ENCODE assay signal across 8 mouse cellular contexts in genomic region chr7:110982764-110983163, GRCm38 (mm10). TPM values are rescaled to one million over a fixed set of nuclear protein-coding genes. Genes with fewer than 3 reads are reported as not detected.
DNase-seq lines count a peak whose midpoint lies in the region; ATAC-seq and TF ChIP-seq lines count a peak whose summit lies in the region.

No protein-coding gene starts in this region.

- no peaks in the 10 kb centered on the region for H3K27me3 ChIP-seq in thymus, adult 2 months (ENCODE audit: control insufficient read depth, insufficient read depth, low read length)
- H3K27me3 ChIP-seq in kidney, embryonic 15.5 days = no peaks in the 10 kb centered on the region

- no peak overlapping the region for H3K4me3 ChIP-seq in thymus, adult 2 months (ENCODE audit: control insufficient read depth, insufficient read depth, low read length)
- peak overlapping the region; percentile 34; the same call in 1 of the 2 replicates for H3K4me3 ChIP-seq in kidney, embryonic 15.5 days (replicated peaks)
- no peak overlapping the region for H3K4me3 ChIP-seq in lung, adult 2 months (replicated peaks; ENCODE audit: extremely low read depth, low read depth, low read length)

- H3K27ac ChIP-seq in thymus, adult 2 months (ENCODE audit: control insufficient read depth, insufficient read depth, low read length) = no peak overlapping the region
- peak overlapping the region; percentile 93 for H3K27ac ChIP-seq in kidney, embryonic 15.5 days

- no peak for TF ChIP-seq POLR2A in thymus, adult 2 months (IDR thresholded peaks at IDR 0.05; ENCODE audit: control insufficient read depth, extremely low read depth, insufficient read depth, low read length, poor library complexity)
- no peak for TF ChIP-seq POLR2A in lung, adult 2 months (IDR thresholded peaks at IDR 0.05; ENCODE audit: borderline replicate concordance, extremely low read depth, low read depth, low read length)

- DNase-seq in CD4-positive, CD25-positive, alpha-beta regulatory T cell, adult 2 months (ENCODE audit: low read depth, low spot score) = peak; percentile 49
- DNase-seq in thymus, adult 2 months = peak; percentile 45
- DNase-seq in thymus, postnatal 10 days (ENCODE audit: low spot score in 2 of 2) = no peak
- peak; percentile 38 to 55 for DNase-seq in gastrocnemius, postnatal 4 days (ENCODE audit: low spot score in 2 of 2)
- peak; percentile 24 for DNase-seq in lung, adult 2 months
- DNase-seq in testis, postnatal 10 days (ENCODE audit: low spot score) = peak; percentile 83

- WGBS in thymus, adult 2 months = 71% methylated on average over 4 of the region's 4 CpGs
- WGBS in kidney, embryonic 15.5 days = 52% methylated on average over 4 of the region's 4 CpGs
- 43% methylated on average over 4 of the region's 4 CpGs for WGBS in lung, adult 2 months

- TF ChIP-seq CTCF in thymus, adult 2 months (IDR thresholded peaks at IDR 0.05; ENCODE audit: borderline replicate concordance, control insufficient read depth, extremely low read depth, insufficient read depth, low read length, poor library complexity) = 0 out of 2 replicates have a peak, but pooled peaks have one; percentile 28
- peak; percentile 58 for TF ChIP-seq CTCF in lung, adult 2 months (IDR thresholded peaks at IDR 0.05; ENCODE audit: insufficient read depth, low read length)

- peaks cover 8% of the 10 kb centered on the region for H3K4me1 ChIP-seq in thymus, adult 2 months (replicated peaks; ENCODE audit: control insufficient read depth, insufficient read depth, low read length)
- H3K4me1 ChIP-seq in kidney, embryonic 15.5 days = peaks cover 37% of the 10 kb centered on the region
- peaks cover 11% of the 10 kb centered on the region for H3K4me1 ChIP-seq in lung, adult 2 months (ENCODE audit: control insufficient read depth, insufficient read depth, low read length)

- H3K9ac ChIP-seq in kidney, embryonic 15.5 days = no peak overlapping the region

- ATAC-seq in CD4-positive, CD25-positive, alpha-beta regulatory T cell, adult 4 months = no peak
- no peak; the same call in 1 of the 2 replicates for ATAC-seq in kidney, embryonic 15.5 days (replicated peaks; ENCODE audit: low FRiP score)

- H3K36me3 ChIP-seq in thymus, adult 2 months (ENCODE audit: control insufficient read depth, insufficient read depth, low read length) = no peaks in the 10 kb centered on the region
- no peaks in the 10 kb centered on the region for H3K36me3 ChIP-seq in kidney, embryonic 15.5 days

- peak overlapping the region; percentile 54; the same call in 1 of the 2 replicates for H3K4me2 ChIP-seq in kidney, embryonic 15.5 days

- no peaks in the 10 kb centered on the region for H3K9me3 ChIP-seq in kidney, embryonic 15.5 days (replicated peaks)

RNA-seq across cellular contexts. Expression of gene Mrvi1, which starts 0.5 kb away (rescaled TPM):
- polyA plus RNA-seq in CD4-positive, CD25-positive, alpha-beta regulatory T cell, adult 4 months (2017; shearing (Covaris generic)) = under 1 TPM; 0.48 to 0.85 TPM
- 3.2 and 4.2 TPM in 2 replicates for polyA plus RNA-seq in thymus, adult 2 months (2012; rRNA removed)
- 1 to 10 TPM; 9.0 to 9.2 TPM for total RNA-seq in gastrocnemius, postnatal 4 days (2021)
- 11.1 and 15.8 TPM in 2 replicates for polyA plus RNA-seq in kidney, embryonic 15.5 days (2015; fragmentation: Nextera tagmentation; extraction: Ambion mirVana)
- polyA plus RNA-seq in lung, adult 2 months (2012; rRNA removed) = 7.0 and 10.8 TPM in 2 replicates

RNA-seq across cellular contexts. Expression of gene Ctr9, which starts 46.0 kb away (rescaled TPM):
- 10 to 100 TPM; 39.0 to 49.5 TPM for polyA plus RNA-seq in CD4-positive, CD25-positive, alpha-beta regulatory T cell, adult 4 months (2017; shearing (Covaris generic))
- 16.2 and 16.7 TPM in 2 replicates for polyA plus RNA-seq in thymus, adult 2 months (2012; rRNA removed)
- total RNA-seq in gastrocnemius, postnatal 4 days (2021) = 10 to 100 TPM; 27.2 to 30.3 TPM
- polyA plus RNA-seq in kidney, embryonic 15.5 days (2015; fragmentation: Nextera tagmentation; extraction: Ambion mirVana) = 71.6 and 78.1 TPM in 2 replicates
- 6.9 and 9.1 TPM in 2 replicates for polyA plus RNA-seq in lung, adult 2 months (2012; rRNA removed)

Comparison
In these comparisons a context has a peak if more than half of its experiments do, and no peak if none do; other contexts are left out.
1. DNase-seq: peak in CD4-positive, CD25-positive, alpha-beta regulatory T cell, adult 2 months (single experiment), thymus, adult 2 months (single experiment), gastrocnemius, postnatal 4 days (2 of 2), lung, adult 2 months (single experiment) and testis, postnatal 10 days (single experiment); none in thymus, postnatal 10 days (0 of 2).